Mouse (Mus musculus) heart, adult 9 months (tissue): ENCODE results near the gene Kif28.
"Not testable (repeated sequence)": the region's sequence is repeated elsewhere in the genome, so short reads cannot be mapped to it uniquely, and the experiment has no call there.

Source experiments
- DNase-seq, 2 experiments: peaks; one replicate each; pipeline ENCODE4 v3.0.0; 2022; ENCODE audit warnings: low spot score in 2 of 2

The Kif28 gene

DNA sequence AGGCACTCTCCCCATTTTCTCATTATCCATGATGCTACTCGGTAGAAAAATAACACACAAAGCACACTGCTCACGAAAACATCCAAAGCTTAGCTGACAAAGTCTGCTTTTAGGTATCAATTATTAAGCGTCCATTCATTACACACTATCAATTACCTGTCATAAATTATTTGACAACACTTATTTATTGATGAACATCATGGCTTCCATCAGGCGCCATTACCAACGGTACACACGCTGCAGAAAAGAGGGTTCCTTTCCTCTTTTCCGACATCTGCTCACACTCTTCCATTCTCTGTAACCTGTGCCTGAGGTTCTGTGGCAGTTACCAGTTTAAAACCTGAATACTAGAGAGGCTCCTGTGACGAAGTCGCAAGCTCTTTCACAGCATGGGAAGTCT, at the start of gene Kif28:
TSS of gene Kif28 (minus strand) at position 101 of the 400 bp plus-strand sequence.
- DNase-seq = no peak

GRCm38 (mm10) chr1:179787281-179787680, 42.2 kb upstream of the Kif28 start:
- DNase-seq = no peak

DNA sequence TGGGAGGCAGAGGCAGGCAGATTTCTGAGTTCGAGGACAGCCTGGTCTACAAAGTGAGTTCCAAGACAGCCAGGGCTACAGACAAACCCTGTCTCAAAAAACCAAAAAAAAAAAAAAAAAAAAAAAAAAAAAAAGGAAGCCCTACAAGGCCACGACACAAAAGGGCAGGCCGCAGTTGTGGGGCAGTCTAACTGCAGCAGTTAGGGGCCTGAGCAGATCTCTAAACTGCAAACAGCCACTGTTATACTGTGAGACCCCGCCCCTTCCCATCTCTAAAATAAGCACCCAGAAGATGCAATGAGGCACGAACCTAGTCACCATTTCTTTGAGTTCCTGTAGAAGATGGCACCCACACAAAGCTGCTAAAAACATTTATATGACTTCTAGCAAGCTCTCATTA, 40.4 kb upstream of the Kif28 start:
- no peak for DNase-seq

- DNase-seq = no peak
Observed at GRCm38 (mm10) chr1:179784098-179784497, 39.0 kb upstream of the Kif28 start.

GRCm38 (mm10) chr1:179776831-179777230, 31.8 kb upstream of the Kif28 start:
- DNase-seq = no peak

GRCm38 (mm10) chr1:179760553-179760952, 15.5 kb upstream of the Kif28 start:
- no peak for DNase-seq

GRCm38 (mm10) chr1:179760086-179760485, 15.0 kb upstream of the Kif28 start:
- no peak for DNase-seq

DNA sequence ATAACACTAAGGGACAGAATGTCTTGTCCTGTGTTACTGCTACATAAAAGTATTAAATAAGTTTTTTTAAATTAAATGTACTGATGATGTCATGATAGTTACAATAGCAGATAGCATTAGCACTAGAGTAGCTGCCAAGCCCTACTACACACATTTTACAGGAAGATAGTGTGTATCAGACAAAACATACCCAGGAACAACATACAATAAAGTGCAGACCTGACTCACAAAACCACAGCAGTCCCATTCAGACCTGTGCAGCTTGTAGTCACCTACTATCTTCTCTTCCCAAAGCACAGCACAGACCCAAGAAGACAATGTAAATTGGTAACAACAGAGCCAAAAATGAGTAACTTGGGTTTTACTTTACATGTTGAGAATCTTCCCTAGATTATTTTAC, 11.4 kb upstream of the Kif28 start:
- no peak for DNase-seq

GRCm38 (mm10) chr1:179753006-179753405, 7.9 kb upstream of the Kif28 start:
- no peak for DNase-seq

DNA sequence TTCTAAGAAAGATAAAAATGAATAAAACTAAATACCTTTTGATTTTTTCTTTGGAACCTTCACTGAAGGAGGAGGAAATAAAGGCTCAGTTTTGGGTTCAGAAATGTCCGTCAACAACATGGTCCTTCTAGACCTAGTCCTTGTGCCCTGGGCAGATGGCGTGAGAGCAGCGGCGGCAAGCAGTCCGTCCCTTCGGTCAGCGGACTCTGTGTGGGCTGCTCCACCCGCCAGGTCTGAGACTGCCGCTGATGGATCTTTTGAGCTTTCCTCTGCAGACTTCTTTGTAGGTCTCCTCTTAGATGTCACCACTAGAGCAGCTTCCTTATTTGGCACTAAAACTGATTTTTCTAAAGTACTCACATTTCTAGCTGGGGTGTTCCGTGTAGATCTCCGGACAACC, 7.2 kb upstream of the Kif28 start:
- DNase-seq = no peak

GRCm38 (mm10) chr1:179743593-179744193, 1.4 kb downstream of the Kif28 start:
- DNase-seq = no peak

DNA sequence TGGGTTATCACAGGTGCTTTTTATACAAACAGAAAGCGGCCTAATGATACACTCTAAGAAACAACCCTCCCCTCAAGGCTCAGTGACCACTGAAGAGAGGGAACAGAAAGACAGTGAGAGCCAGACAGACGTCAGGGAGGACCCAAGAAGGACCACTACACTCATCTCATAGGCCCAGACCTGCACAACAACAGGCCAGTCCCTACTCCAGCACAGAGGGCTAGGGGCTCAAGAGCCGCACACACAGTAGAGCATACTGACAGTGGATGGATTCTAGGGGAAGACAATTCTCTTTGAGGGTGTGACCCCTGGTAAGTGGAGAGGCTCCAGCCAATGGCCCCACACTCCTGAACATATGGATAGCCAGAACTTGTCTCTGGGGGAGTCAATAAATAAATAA, 8.6 kb downstream of the Kif28 start:
- no peak for DNase-seq

GRCm38 (mm10) chr1:179734500-179735474, 10.3 kb downstream of the Kif28 start:
- DNase-seq = peak in 1 of 2 experiments; percentile 39

GRCm38 (mm10) chr1:179731391-179731790, 13.7 kb downstream of the Kif28 start:
- peak; percentile 25 to 26 for DNase-seq

GRCm38 (mm10) chr1:179728661-179729060, 16.4 kb downstream of the Kif28 start:
- DNase-seq = no peak

GRCm38 (mm10) chr1:179722811-179723469, 22.1 kb downstream of the Kif28 start:
- DNase-seq = no peak

DNA sequence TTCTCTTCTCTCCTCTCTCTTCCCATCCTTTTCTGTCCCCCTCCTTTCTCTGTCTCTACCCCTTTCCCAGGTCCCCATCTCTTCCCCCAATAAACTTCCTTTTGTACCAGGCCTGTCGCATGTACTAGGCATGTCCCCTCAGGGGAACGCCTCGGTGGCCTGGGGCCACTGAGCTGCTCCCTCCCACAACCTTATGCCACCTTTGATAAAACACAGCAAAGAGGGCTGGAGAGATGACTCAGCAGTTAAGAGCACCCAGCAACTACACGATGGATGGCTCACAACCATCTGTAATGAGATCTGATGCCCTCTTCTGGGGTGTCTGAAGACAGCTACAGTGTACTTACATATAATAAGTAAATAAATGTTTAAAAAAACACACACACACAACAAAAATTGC, 29.3 kb downstream of the Kif28 start:
- no peak for DNase-seq

DNA sequence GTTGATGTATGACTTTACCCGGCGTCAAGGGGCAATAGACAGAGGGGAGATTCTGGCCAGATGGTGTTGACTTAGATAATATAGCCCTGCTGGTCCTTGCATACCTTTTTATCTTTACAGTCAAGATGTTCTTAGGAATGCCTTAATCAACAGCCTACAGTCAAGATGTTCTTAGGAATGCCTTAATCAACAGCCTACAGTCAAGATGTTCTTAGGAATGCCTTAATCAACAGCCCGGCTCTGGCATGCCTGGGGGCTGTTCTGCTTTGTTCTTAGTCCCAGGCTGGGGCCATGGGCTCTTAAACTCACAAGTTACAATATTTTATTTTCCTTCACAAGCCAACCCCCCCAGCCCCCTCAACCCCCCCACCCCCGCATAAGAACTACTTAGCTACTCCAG, 29.8 kb downstream of the Kif28 start:
- DNase-seq = not testable (repeated sequence)

- DNase-seq = no peak
Observed at GRCm38 (mm10) chr1:179713367-179713766, 31.7 kb downstream of the Kif28 start.

- no peak for DNase-seq
Observed at GRCm38 (mm10) chr1:179712658-179713057, 32.4 kb downstream of the Kif28 start.

- DNase-seq = no peak
Observed at GRCm38 (mm10) chr1:179710739-179711138, 34.3 kb downstream of the Kif28 start.

DNA sequence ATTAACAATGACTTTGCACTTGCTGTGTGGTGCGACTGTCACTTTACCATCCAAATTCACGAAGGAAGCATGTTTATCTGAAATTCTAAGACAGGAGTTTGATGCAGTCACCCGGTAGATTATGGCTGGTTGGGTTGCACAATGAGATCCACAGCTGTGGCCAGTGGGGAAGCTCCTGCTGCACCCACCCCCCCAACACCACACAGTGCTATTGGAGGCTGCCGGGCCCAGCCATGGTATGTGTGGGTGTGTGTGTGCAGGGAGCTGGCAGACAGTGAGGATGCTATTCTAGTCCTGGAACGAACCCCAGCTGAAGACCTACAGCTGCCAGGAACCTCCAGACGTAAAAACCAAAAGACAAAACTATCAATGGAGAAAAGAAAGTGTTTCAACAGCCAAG, 35.7 kb downstream of the Kif28 start:
- DNase-seq = peak; percentile 51 to 52
